Mouse (Mus musculus) hindbrain, embryonic 13.5 days (tissue): ENCODE results near the gene Myo9b. TPM values are rescaled to one million over a fixed set of nuclear protein-coding genes. Genes with fewer than 3 reads are reported as not detected.
"Not testable (repeated sequence)": the region's sequence is repeated elsewhere in the genome, so short reads cannot be mapped to it uniquely, and the experiment has no call there.

Experiments
- ATAC-seq: fragments of 200-750 bp; cut with Nextera tagmentation; 2 replicates; pipeline ENCODE4 v1.8.0; 2017; ENCODE audit warnings: moderate TSS enrichment; ENCODE audit not compliant: low FRiP score
- H3K27ac ChIP-seq: fragments of 300-500 bp; sonication (generic); 2 replicates; pipeline ENCODE4 v1.5.1; 2015; ENCODE audit warnings: inconsistent platforms, mild to moderate bottlenecking, moderate library complexity
- H3K27me3 ChIP-seq: fragments of 300-500 bp; sonication (generic); 2 replicates; pipeline ENCODE4 v1.6.1; 2015; ENCODE audit warnings: mild to moderate bottlenecking, inconsistent platforms
- H3K36me3 ChIP-seq: fragments of 300-500 bp; sonication (generic); 2 replicates; pipeline ENCODE4 v1.6.1; 2015; ENCODE audit warnings: mild to moderate bottlenecking, inconsistent platforms
- H3K4me1 ChIP-seq: fragments of 300-500 bp; sonication (generic); replicated peaks from 2 replicates; pipeline ENCODE4 v1.6.1; 2015; ENCODE audit warnings: inconsistent platforms
- H3K4me2 ChIP-seq: fragments of 300-500 bp; sonication (generic); 2 replicates; pipeline ENCODE4 v1.6.1; 2015; ENCODE audit warnings: inconsistent platforms, mild to moderate bottlenecking, moderate library complexity
- H3K4me3 ChIP-seq: fragments of 300-500 bp; sonication (generic); 2 replicates; pipeline ENCODE4 v1.5.1; 2015; ENCODE audit warnings: mild to moderate bottlenecking, inconsistent platforms
- H3K9ac ChIP-seq: fragments of 300-500 bp; sonication (generic); 2 replicates; pipeline ENCODE4 v1.6.1; 2015; ENCODE audit warnings: mild to moderate bottlenecking, inconsistent platforms
- H3K9me3 ChIP-seq: fragments of 300-500 bp; sonication (generic); 2 replicates; pipeline ENCODE4 v1.6.1; 2016; ENCODE audit warnings: inconsistent platforms
- WGBS: fragments of 180-500 bp; shearing (Covaris S2); methylation state at CpG from one replicate; pipeline ENCODE4 v1.1.7; 2015; 5-methylcytosine and 5-hydroxymethylcytosine counted together
- polyA plus RNA-seq: library from polyadenylated mRNA; unstranded; fragments of >200 nt; fragmentation: Nextera tagmentation; extraction: Ambion mirVana; gene quantifications from 2 replicates; pipeline ENCODE4 v1.2.1, GENCODE M21; 2015

Myo9b gene
- polyA plus RNA-seq, 1 experiment from 2014 or later = 18.5 TPM

- H3K36me3 ChIP-seq, H3K4me2 ChIP-seq, H3K27me3 ChIP-seq, H3K9me3 ChIP-seq, H3K9ac ChIP-seq, H3K27ac ChIP-seq, ATAC-seq, H3K4me3 ChIP-seq: not testable (repeated sequence)
- peaks cover 14% of the 10 kb centered on the region for H3K4me1 ChIP-seq
- WGBS = 93% methylated on average over 1 of the region's 1 CpGs
These were observed 6.9 kb downstream of the Myo9b start for GRCm38 (mm10) chr8:71279409-71279808.

GRCm38 (mm10) chr8:71281731-71282130 is 9.2 kb downstream of the Myo9b start:
- not testable (repeated sequence) for H3K9me3 ChIP-seq, H3K4me1 ChIP-seq, H3K4me3 ChIP-seq, H3K36me3 ChIP-seq, ATAC-seq, H3K4me2 ChIP-seq, H3K27me3 ChIP-seq, H3K27ac ChIP-seq, H3K9ac ChIP-seq
- 100% methylated on average over 1 of the region's 1 CpGs for WGBS

GRCm38 (mm10) chr8:71282621-71283020 is 10.1 kb downstream of the Myo9b start:
- WGBS = 80% methylated on average over 5 of the region's 5 CpGs
- Histone ChIP-seq H3K9ac (no peak overlapping the region), H3K27me3 (no peaks in the 10 kb centered on the region), H3K9me3 (no peaks in the 10 kb centered on the region), H3K4me1 (peaks cover 9% of the 10 kb centered on the region), H3K4me3 (no peak overlapping the region), H3K27ac (no peak overlapping the region), H3K4me2 (no peak overlapping the region), H3K36me3 (no peaks in the 10 kb centered on the region)
- ATAC-seq = no peak

- H3K36me3 ChIP-seq = peaks cover 18% of the 10 kb centered on the region
- not testable (repeated sequence) for H3K9me3 ChIP-seq, H3K4me3 ChIP-seq, H3K9ac ChIP-seq, H3K4me2 ChIP-seq, ATAC-seq, H3K27me3 ChIP-seq, H3K4me1 ChIP-seq, H3K27ac ChIP-seq
- 73% methylated on average over 2 of the region's 2 CpGs for WGBS
These were observed 13.7 kb downstream of the Myo9b start for GRCm38 (mm10) chr8:71286223-71286622.

- Histone ChIP-seq H3K9ac (no peak overlapping the region), H3K9me3 (no peaks in the 10 kb centered on the region), H3K4me2 (no peak overlapping the region), H3K4me3 (no peak overlapping the region), H3K4me1 (peaks cover 9% of the 10 kb centered on the region), H3K27ac (no peak overlapping the region), H3K27me3 (no peaks in the 10 kb centered on the region), H3K36me3 (peaks cover 34% of the 10 kb centered on the region)
- 57% methylated on average over 3 of the region's 3 CpGs for WGBS
- no peak for ATAC-seq
These were observed 16.0 kb downstream of the Myo9b start for GRCm38 (mm10) chr8:71288441-71288949.

GRCm38 (mm10) chr8:71289098-71289497 is 16.6 kb downstream of the Myo9b start:
- H3K27ac ChIP-seq = no peak overlapping the region
- H3K4me2 ChIP-seq = no peak overlapping the region
- H3K9me3 ChIP-seq = no peaks in the 10 kb centered on the region
- peaks cover 36% of the 10 kb centered on the region for H3K36me3 ChIP-seq
- H3K4me3 ChIP-seq = no peak overlapping the region
- no peaks in the 10 kb centered on the region for H3K27me3 ChIP-seq
- ATAC-seq = no peak
- no peak overlapping the region for H3K9ac ChIP-seq
- peaks cover 9% of the 10 kb centered on the region for H3K4me1 ChIP-seq
- 91% methylated on average over 7 of the region's 7 CpGs for WGBS

GRCm38 (mm10) chr8:71290211-71290610 is 17.7 kb downstream of the Myo9b start:
- no peak overlapping the region for H3K4me3 ChIP-seq
- H3K4me2 ChIP-seq = no peak overlapping the region
- ATAC-seq = no peak
- no peak overlapping the region for H3K27ac ChIP-seq
- H3K9me3 ChIP-seq = no peaks in the 10 kb centered on the region
- no peak overlapping the region for H3K9ac ChIP-seq
- H3K36me3 ChIP-seq = peaks cover 47% of the 10 kb centered on the region
- 95% methylated on average over 21 of the region's 21 CpGs for WGBS
- no peaks in the 10 kb centered on the region for H3K27me3 ChIP-seq
- H3K4me1 ChIP-seq = 0 out of 2 replicates have a peak, but pooled peaks cover 1% of the 10 kb centered on the region

- peaks cover 50% of the 10 kb centered on the region for H3K36me3 ChIP-seq
- 97% methylated on average over 10 of the region's 10 CpGs for WGBS
- no peaks in the 10 kb centered on the region for H3K27me3 ChIP-seq
- no peak overlapping the region for H3K27ac ChIP-seq
- ATAC-seq = no peak
- H3K4me2 ChIP-seq = no peak overlapping the region
- H3K9me3 ChIP-seq = no peaks in the 10 kb centered on the region
- H3K4me1 ChIP-seq = no peaks in the 10 kb centered on the region
- no peak overlapping the region for H3K9ac ChIP-seq
- H3K4me3 ChIP-seq = no peak overlapping the region
These were observed 18.4 kb downstream of the Myo9b start for GRCm38 (mm10) chr8:71290911-71291310.

- H3K4me2 ChIP-seq = no peak overlapping the region
- no peak overlapping the region for H3K4me3 ChIP-seq
- H3K9me3 ChIP-seq = no peaks in the 10 kb centered on the region
- H3K27ac ChIP-seq = no peak overlapping the region
- H3K27me3 ChIP-seq = no peaks in the 10 kb centered on the region
- WGBS = 96% methylated on average over 6 of the region's 6 CpGs
- H3K4me1 ChIP-seq = no peaks in the 10 kb centered on the region
- H3K36me3 ChIP-seq = peaks cover 55% of the 10 kb centered on the region
- ATAC-seq = no peak
- H3K9ac ChIP-seq = no peak overlapping the region
These were observed 18.8 kb downstream of the Myo9b start for GRCm38 (mm10) chr8:71291351-71291750.

- not testable (repeated sequence) for H3K27me3 ChIP-seq, H3K4me1 ChIP-seq, H3K9ac ChIP-seq, H3K9me3 ChIP-seq, H3K27ac ChIP-seq, H3K4me3 ChIP-seq, H3K4me2 ChIP-seq, ATAC-seq
- peaks cover 77% of the 10 kb centered on the region for H3K36me3 ChIP-seq
- WGBS = over 99% methylated on average over 3 of the region's 3 CpGs
These were observed 21.4 kb downstream of the Myo9b start for GRCm38 (mm10) chr8:71293930-71294329.

- H3K27me3 ChIP-seq = no peaks in the 10 kb centered on the region
- no peaks in the 10 kb centered on the region for H3K9me3 ChIP-seq
- ATAC-seq = no peak
- WGBS = 93% methylated on average over 2 of the region's 2 CpGs
- H3K4me1 ChIP-seq = no peaks in the 10 kb centered on the region
- H3K9ac ChIP-seq = no peak overlapping the region
- H3K4me3 ChIP-seq = no peak overlapping the region
- H3K27ac ChIP-seq = no peak overlapping the region
- H3K36me3 ChIP-seq = peaks cover 66% of the 10 kb centered on the region
- H3K4me2 ChIP-seq = no peak overlapping the region
These were observed 23.7 kb downstream of the Myo9b start for GRCm38 (mm10) chr8:71296188-71296621.

- H3K4me3 ChIP-seq = no peak overlapping the region
These were observed 24.3 kb downstream of the Myo9b start for GRCm38 (mm10) chr8:71296784-71297183.

GRCm38 (mm10) chr8:71297439-71297838 is 24.9 kb downstream of the Myo9b start:
- no peak overlapping the region for H3K27ac ChIP-seq
- H3K4me3 ChIP-seq = no peak overlapping the region
- WGBS = 91% methylated on average over 1 of the region's 1 CpGs
- ATAC-seq = no peak
- H3K36me3 ChIP-seq = peaks cover 65% of the 10 kb centered on the region
- H3K27me3 ChIP-seq = no peaks in the 10 kb centered on the region
- H3K4me2 ChIP-seq = no peak overlapping the region
- no peak overlapping the region for H3K9ac ChIP-seq
- no peaks in the 10 kb centered on the region for H3K4me1 ChIP-seq
- no peaks in the 10 kb centered on the region for H3K9me3 ChIP-seq

More at GRCm38 (mm10) chr8:71296784-71297183, 24.3 kb downstream of the Myo9b start:
- Histone ChIP-seq H3K9me3 (no peaks in the 10 kb centered on the region), H3K27ac (no peak overlapping the region), H3K27me3 (no peaks in the 10 kb centered on the region), H3K4me2 (no peak overlapping the region), H3K9ac (no peak overlapping the region), H3K36me3 (peaks cover 62% of the 10 kb centered on the region), H3K4me1 (no peaks in the 10 kb centered on the region)
- ATAC-seq = no peak
- WGBS = 100% methylated on average over 2 of the region's 2 CpGs
